Mouse (Mus musculus) liver, postnatal 0 days (tissue): ENCODE measurements at regions not wholly inside any gene's neighbourhood (a gene's known extent, or its start where the extent isn't known, plus 50 kb on each side); places are given as distances from the start of the nearest gene placed in this dataset.

Source experiments
- ATAC-seq: fragments of 200-750 bp; cut with Nextera tagmentation; 2 replicates; pipeline ENCODE4 v1.8.0; 2017; ENCODE audit warnings: mild to moderate bottlenecking, moderate library complexity
- DNase-seq: peaks from one replicate; pipeline ENCODE4 v3.0.0-alpha.2; 2016
- H3K27ac ChIP-seq: fragments of 300-500 bp; sonication (generic); 2 replicates; pipeline ENCODE4 v1.5.1; 2014; ENCODE audit warnings: antibody characterized with exemption, moderate library complexity, mild to moderate bottlenecking, low read depth
- H3K27me3 ChIP-seq: fragments of 300-500 bp; sonication (generic); 2 replicates; pipeline ENCODE4 v1.6.1; 2014; ENCODE audit warnings: low read length, control low read depth, mixed read lengths; ENCODE audit not compliant: insufficient read depth
- H3K36me3 ChIP-seq: fragments of 300-500 bp; sonication (generic); replicated peaks from 2 replicates; pipeline ENCODE4 v1.6.1; 2014; ENCODE audit warnings: mild to moderate bottlenecking, control low read depth, low read length, moderate library complexity, mixed read lengths; ENCODE audit not compliant: insufficient read depth
- H3K4me1 ChIP-seq: fragments of 300-500 bp; sonication (generic); 2 replicates; pipeline ENCODE4 v1.6.1; 2014; ENCODE audit warnings: antibody characterized with exemption, mild to moderate bottlenecking, control low read depth; ENCODE audit not compliant: insufficient read depth
- H3K4me2 ChIP-seq: fragments of 300-500 bp; sonication (generic); 2 replicates; pipeline ENCODE4 v1.6.1; 2014; ENCODE audit warnings: low read depth, mild to moderate bottlenecking, low read length, moderate library complexity, mixed read lengths
- H3K4me3 ChIP-seq: fragments of 300-500 bp; sonication (generic); 2 replicates; pipeline ENCODE4 v1.5.1; 2014; ENCODE audit warnings: low read depth, low read length
- H3K9ac ChIP-seq: fragments of 300-500 bp; sonication (generic); replicated peaks from 2 replicates; pipeline ENCODE4 v1.6.1; 2014; ENCODE audit warnings: mild to moderate bottlenecking, moderate library complexity
- H3K9me3 ChIP-seq: fragments of 300-500 bp; sonication (generic); 2 replicates; pipeline ENCODE4 v1.6.1; 2016; ENCODE audit warnings: mild to moderate bottlenecking, control low read depth, low read length, mixed read lengths
- CTCF ChIP-seq: sonication (generic); IDR thresholded peaks from 2 replicates; pipeline ENCODE4 v1.5.1; 2016; ENCODE audit warnings: antibody characterized with exemption, low read depth
- EP300 ChIP-seq: IDR thresholded peaks from 2 replicates; pipeline ENCODE4 v1.6.1; 2016; ENCODE audit warnings: antibody characterized with exemption, low read depth, mild to moderate bottlenecking
- WGBS: fragments of 180-500 bp; shearing (Covaris S2); extraction: QIAGEN DNeasy Blood & Tissue Kit; methylation state at CpG from one replicate; pipeline ENCODE4 v1.1.7; 2014; ENCODE audit not compliant: insufficient replicate concordance; 5-methylcytosine and 5-hydroxymethylcytosine counted together

- Histone ChIP-seq H3K9me3 (no peaks in the 10 kb centered on the region), H3K9ac (no peak overlapping the region), H3K36me3 (no peaks in the 10 kb centered on the region), H3K4me1 (no peaks in the 10 kb centered on the region), H3K27me3 (no peaks in the 10 kb centered on the region), H3K27ac (no peak overlapping the region), H3K4me3 (no peak overlapping the region), H3K4me2 (no peak overlapping the region)
- no peak for TF ChIP-seq CTCF
- TF ChIP-seq EP300 = no peak
- DNase-seq (no peak), ATAC-seq (no peak)
These were observed 602.9 kb upstream of the Auts2 start for GRCm38 (mm10) chr5:133145996-133146395.

GRCm38 (mm10) chr5:133143679-133144078, 600.5 kb upstream of the Auts2 start:
- H3K4me3 ChIP-seq = no peak overlapping the region
- no peak for ATAC-seq
- no peak for DNase-seq
- H3K36me3 ChIP-seq = no peaks in the 10 kb centered on the region
- H3K4me1 ChIP-seq = no peaks in the 10 kb centered on the region
- H3K9me3 ChIP-seq = no peaks in the 10 kb centered on the region
- no peak overlapping the region for H3K27ac ChIP-seq
- 90% methylated on average over 1 of the region's 1 CpGs for WGBS
- no peaks in the 10 kb centered on the region for H3K27me3 ChIP-seq
- H3K9ac ChIP-seq = no peak overlapping the region
- no peak overlapping the region for H3K4me2 ChIP-seq
- no peak for TF ChIP-seq EP300
- TF ChIP-seq CTCF = no peak

- H3K4me3 ChIP-seq = no peak overlapping the region
- H3K9me3 ChIP-seq = no peaks in the 10 kb centered on the region
- ATAC-seq = no peak
- no peak for TF ChIP-seq CTCF
- TF ChIP-seq EP300 = no peak
- H3K36me3 ChIP-seq = no peaks in the 10 kb centered on the region
- H3K9ac ChIP-seq = no peak overlapping the region
- no peak for DNase-seq
- no peaks in the 10 kb centered on the region for H3K27me3 ChIP-seq
- 29% methylated on average over 11 of the region's 11 CpGs for WGBS
- H3K4me2 ChIP-seq = no peak overlapping the region
- no peak overlapping the region for H3K27ac ChIP-seq
- H3K4me1 ChIP-seq = no peaks in the 10 kb centered on the region
These were observed 599.4 kb upstream of the Auts2 start for GRCm38 (mm10) chr5:133142401-133143115.

- WGBS = 85% methylated on average over 2 of the region's 2 CpGs
- Histone ChIP-seq H3K4me3 (no peak overlapping the region), H3K9ac (no peak overlapping the region), H3K4me1 (no peaks in the 10 kb centered on the region), H3K27ac (no peak overlapping the region), H3K4me2 (no peak overlapping the region), H3K9me3 (no peaks in the 10 kb centered on the region), H3K36me3 (no peaks in the 10 kb centered on the region), H3K27me3 (no peaks in the 10 kb centered on the region)
- no peak for TF ChIP-seq EP300
- TF ChIP-seq CTCF = no peak
- DNase-seq (no peak), ATAC-seq (no peak)
These were observed 587.9 kb upstream of the Auts2 start for GRCm38 (mm10) chr5:133131042-133131441.

- Histone ChIP-seq H3K4me3 (no peak overlapping the region), H3K4me2 (no peak overlapping the region), H3K36me3 (no peaks in the 10 kb centered on the region), H3K4me1 (no peaks in the 10 kb centered on the region), H3K9me3 (no peaks in the 10 kb centered on the region), H3K27me3 (no peaks in the 10 kb centered on the region), H3K27ac (no peak overlapping the region), H3K9ac (no peak overlapping the region)
- ATAC-seq = no peak
- TF ChIP-seq EP300 = no peak
- TF ChIP-seq CTCF = no peak
- 66% methylated on average over 6 of the region's 6 CpGs for WGBS
- DNase-seq = no peak
These were observed 587.2 kb upstream of the Auts2 start for GRCm38 (mm10) chr5:133130316-133130715.

GRCm38 (mm10) chr5:133124223-133124622, 581.1 kb upstream of the Auts2 start:
- DNase-seq (no peak), ATAC-seq (no peak)
- 71% methylated on average over 2 of the region's 2 CpGs for WGBS
- Histone ChIP-seq H3K36me3 (no peaks in the 10 kb centered on the region), H3K4me3 (no peak overlapping the region), H3K9ac (no peak overlapping the region), H3K27me3 (no peaks in the 10 kb centered on the region), H3K4me1 (no peaks in the 10 kb centered on the region), H3K9me3 (no peaks in the 10 kb centered on the region), H3K27ac (no peak overlapping the region), H3K4me2 (no peak overlapping the region)
- TF ChIP-seq EP300 (no peak), CTCF (no peak)
